Mouse (Mus musculus) C2C12 (cell line): ENCODE results near the gene Tekt4.

Experiments
- CEBPB ChIP-seq: IDR thresholded peaks from one replicate; pipeline ENCODE4 v1.6.1; 2011; ENCODE audit warnings: low read depth, mild to moderate bottlenecking, control low read depth, moderate library complexity
- CTCF ChIP-seq: IDR thresholded peaks from one replicate; pipeline ENCODE4 v1.5.1; 2011; ENCODE audit not compliant: control insufficient read depth, insufficient read depth, insufficient read length
- MAX ChIP-seq: IDR thresholded peaks from one replicate; pipeline ENCODE4 v1.6.1; 2011; ENCODE audit warnings: mild to moderate bottlenecking, control low read depth
- MYOD1 ChIP-seq: IDR thresholded peaks from one replicate; pipeline ENCODE4 v1.6.1; 2011; ENCODE audit warnings: low read depth; ENCODE audit not compliant: control insufficient read depth, insufficient read length
- MYOG ChIP-seq: IDR thresholded peaks from one replicate; pipeline ENCODE4 v1.6.1; 2011; ENCODE audit not compliant: control insufficient read depth, insufficient read length; ENCODE audit errors: extremely low read depth

DNA sequence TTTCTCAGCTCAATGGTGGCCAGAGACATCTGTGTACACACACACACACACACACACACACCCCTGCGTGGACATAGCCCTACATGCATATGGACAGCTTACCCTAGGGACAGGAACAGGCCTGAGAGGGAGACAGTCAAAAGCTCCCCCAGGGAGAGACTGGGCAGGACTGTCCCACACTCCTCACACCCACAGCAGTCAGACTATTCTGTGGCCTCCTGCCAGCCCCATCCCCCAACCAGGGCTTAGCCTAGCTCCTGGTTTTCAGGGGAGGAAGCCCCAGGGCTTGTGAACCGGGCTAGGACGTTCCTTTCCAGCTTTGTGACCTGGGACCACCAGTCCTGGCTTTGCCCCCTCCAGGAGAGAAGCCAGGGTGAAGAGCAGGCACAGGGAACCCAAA, 38.2 kb upstream of the Tekt4 start:
- TF ChIP-seq CTCF = no peak
- TF ChIP-seq MAX = no peak
- no peak for TF ChIP-seq MYOD1
- no peak for TF ChIP-seq MYOG
- no peak for TF ChIP-seq CEBPB
